Mouse (Mus musculus) fat pad, adult 2 months (tissue): ENCODE measurements around the gene Coq6.
A peak's percentile ranks its signal among the peaks of the same experiment; 100 is the strongest.

Experiments used
- DNase-seq: peaks from one replicate; pipeline ENCODE4 v3.0.0-alpha.2; 2011; ENCODE audit warnings: low read depth, low spot score; ENCODE audit errors: extremely low read depth

Coq6 gene

DNA sequence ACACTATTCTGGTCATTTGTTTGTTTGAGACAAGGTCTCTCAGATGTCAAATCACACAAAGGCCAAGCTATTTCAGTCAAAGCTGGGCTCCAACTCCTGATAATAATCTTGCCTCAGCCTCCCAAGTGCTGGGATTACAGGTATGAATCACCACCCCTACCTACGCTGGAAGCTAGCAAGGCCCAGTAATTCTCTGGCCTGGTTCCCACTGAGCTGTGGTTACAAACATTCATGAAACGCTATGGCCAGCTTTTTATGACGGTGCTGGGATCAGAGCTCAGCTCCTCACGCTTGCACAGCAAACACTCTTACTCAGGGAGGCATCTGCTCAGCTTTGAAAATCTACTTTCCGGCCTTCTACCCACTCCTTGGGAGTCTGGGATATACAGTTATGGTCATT is 32.4 kb downstream of the Coq6 start:
- DNase-seq = peak; percentile 94

DNA sequence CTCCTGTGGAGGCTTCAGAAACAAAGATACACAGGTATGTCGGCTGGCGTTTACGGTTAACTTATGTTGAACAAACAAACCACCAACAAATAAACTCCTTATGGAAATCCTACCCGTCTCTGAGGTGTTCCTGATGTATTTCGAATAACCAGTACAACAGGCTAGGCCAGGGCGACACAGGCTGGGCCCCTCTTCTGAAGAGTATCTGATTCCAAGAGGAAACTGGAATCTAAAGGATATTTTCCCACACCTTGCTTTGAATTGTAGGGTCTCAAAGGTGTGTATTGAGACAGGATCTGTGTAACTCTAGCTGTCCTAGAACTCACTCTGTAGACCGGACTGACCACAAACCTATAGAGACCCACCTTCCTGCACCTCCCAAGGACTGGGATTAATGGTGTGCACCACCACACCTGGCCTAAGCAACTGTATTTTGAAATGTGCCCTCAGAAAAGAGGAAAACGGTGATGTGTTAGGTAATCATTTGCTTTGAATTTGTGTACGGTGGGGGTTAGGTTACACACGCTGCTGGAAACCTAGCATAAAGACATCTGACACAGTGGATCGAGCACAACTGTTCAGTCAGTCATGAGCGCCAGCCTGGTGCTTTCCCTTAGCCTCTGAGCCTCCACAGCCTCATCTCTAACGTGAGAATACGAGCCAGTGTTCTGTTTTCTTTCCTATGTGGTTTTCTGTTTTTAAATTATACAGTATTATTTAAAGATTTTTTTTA is 35.7 kb downstream of the Coq6 start:
- DNase-seq = no peak

DNA sequence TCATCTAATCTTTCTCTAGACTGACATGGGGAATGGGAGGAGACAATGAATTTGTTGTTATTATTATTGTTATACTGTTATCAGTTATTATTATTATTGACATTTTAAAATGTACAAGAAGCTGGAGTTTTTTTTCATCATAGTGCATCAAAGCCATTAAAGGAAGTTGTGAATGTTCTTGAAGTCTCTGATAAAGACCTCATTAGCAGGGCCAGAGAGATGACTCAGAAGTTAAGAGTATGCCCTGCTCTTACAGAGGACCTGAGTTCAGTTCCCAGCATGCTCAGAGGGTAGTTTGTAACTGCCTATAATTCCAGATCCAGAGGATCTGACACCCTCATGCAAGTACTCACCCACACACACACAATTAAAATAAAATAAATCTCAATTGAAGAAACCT is 36.2 kb downstream of the Coq6 start:
- no peak for DNase-seq

DNA sequence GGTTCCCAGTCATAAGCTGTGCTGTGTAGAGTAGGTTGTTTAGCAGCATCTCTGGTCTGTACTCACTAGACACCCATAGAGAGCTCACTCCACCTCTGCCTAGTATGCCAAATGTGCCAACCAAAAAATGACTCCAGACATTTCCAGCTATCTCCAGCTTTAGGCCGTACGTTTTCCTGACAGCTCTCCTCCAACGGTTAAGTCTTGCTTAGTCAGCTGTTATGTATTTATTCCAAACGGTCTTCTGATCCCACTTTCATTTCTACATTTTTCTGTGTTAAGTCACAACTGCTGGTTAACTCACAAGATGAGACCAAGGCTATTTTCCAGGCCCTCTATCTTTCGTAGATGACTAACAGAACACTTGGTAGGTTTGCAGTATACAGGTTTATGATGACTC is 37.2 kb downstream of the Coq6 start:
- no peak for DNase-seq

DNA sequence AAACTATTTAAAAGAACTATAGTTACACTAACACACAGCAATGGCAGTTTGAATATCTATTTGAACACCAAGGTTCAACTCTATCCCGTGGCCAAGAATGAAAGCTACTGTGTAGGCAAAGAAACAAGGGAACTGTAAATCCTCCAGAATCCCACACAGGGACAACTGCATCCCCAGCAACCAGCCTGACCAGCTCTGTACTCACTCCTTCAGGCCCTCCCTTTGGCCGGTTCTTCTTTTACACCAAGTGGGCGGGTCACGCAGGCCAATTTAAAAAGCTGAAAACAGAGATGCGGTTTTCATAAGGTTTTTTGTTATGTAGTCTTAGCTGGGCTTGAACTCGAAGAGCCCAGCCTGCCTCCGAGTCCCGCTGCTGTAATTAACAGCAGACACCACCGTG is 37.7 kb downstream of the Coq6 start:
- DNase-seq = peak; percentile 88

DNA sequence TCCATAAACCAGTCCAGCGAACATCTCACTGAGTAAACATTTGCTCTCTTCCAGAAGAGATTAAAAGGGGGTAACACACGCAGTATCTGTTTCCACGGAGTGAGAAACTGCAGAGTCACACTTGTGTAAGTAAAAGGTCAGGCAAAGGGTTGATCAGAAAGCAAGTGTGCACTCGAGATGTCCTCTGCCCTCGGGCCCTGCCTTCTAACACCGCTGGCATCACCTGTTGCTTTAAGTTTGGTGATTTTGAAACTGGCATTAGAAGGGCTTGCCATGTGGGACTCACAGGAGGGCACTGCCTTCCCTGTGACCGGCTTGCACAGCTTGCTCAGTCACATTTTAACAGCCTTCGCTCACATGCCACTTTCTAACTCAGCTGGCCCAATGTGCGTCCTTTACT is 38.2 kb downstream of the Coq6 start:
- peak; percentile 84 for DNase-seq

DNA sequence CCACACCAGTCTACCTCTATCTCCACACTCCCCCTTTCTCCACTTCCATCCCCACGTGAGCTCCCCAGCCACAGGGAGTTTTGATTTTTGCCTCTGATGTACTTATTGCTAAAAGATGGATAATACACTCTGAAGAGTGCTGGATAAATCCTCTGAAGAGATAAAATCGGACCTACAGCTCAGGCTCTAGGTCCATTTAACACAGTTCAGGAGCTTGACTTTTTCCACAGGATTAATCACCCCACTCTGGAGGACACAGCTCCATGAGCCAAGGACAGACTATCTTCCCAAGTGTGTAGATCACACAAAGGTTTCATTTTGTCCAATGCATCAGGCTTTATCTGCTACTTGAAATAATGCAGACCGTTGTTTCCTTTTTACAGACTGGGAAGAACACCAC is 38.6 kb downstream of the Coq6 start:
- no peak for DNase-seq

DNA sequence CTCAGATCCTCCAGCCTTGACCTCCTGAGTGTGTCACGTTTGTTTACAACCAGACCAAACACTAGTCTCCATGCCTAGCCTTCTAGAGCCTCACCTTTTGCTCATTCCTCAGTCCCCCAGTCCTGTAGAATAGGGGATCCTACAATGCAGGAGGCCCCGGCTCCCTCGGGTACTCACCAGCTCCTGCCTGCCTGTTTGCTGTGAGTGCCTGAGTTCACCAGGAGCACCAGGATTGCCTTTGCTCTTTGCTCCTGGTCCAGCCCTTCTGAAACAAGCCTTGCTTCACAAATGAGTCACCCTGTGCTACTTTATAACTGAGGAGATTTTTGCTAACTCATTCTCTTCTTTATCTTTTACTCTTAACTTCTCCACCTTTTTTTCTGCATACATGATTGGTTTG is 39.2 kb downstream of the Coq6 start:
- DNase-seq = no peak

DNA sequence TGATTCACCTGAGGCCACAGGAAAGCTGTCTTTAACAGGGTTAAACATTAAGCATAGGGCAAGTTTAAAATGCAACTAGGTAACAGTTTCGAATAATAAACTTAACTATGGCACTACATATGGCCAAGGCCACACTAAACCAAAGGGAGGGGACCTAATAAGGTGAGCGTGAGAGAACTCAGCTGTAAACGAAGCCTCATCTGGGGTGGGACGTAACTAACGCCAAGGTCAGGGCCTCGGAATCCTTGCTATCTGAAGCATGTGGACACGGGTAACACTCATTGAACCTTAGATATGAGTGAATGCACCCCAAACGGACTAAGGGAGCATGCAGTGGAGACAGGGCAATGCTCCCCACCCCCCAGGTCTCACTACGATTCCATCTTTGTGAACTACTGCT is 41.5 kb downstream of the Coq6 start:
- no peak for DNase-seq

DNA sequence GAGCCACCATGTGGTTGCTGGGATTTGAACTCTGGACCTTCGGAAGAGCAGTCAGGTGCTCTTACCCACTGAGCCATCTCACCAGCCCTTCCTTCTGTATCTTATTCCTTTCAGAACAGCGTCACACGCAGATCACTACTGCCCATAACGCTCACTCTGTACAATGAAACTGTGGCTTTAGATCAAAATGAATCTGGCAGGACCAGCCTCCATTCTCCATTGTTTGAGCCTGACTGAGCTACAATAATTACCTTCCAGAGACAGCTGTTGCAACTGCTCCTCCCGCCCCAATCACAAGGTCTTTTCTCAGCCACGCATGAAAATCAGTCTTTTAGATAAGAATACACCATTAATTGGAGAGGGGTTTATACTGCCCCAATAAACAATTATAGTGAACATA is 43.1 kb downstream of the Coq6 start:
- DNase-seq = no peak

DNA sequence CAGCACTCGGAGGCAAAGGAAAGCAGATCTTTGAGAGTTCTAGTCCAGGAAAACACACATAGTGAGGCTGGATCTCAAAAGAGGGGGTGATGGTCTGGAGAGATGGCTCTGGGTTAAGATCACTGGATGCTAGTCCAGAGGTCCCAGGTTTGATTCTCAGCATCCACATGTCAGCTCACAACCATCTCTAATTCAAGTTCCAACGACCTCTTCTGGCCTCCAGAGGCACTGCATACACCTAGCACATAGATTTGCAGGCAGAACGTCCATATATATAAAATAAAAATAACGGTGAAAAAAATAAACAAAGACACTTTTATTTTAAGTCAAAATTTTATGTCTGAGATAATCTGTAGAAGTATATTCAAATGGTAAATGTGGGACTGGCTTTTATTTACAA is 45.8 kb downstream of the Coq6 start:
- DNase-seq = no peak

DNA sequence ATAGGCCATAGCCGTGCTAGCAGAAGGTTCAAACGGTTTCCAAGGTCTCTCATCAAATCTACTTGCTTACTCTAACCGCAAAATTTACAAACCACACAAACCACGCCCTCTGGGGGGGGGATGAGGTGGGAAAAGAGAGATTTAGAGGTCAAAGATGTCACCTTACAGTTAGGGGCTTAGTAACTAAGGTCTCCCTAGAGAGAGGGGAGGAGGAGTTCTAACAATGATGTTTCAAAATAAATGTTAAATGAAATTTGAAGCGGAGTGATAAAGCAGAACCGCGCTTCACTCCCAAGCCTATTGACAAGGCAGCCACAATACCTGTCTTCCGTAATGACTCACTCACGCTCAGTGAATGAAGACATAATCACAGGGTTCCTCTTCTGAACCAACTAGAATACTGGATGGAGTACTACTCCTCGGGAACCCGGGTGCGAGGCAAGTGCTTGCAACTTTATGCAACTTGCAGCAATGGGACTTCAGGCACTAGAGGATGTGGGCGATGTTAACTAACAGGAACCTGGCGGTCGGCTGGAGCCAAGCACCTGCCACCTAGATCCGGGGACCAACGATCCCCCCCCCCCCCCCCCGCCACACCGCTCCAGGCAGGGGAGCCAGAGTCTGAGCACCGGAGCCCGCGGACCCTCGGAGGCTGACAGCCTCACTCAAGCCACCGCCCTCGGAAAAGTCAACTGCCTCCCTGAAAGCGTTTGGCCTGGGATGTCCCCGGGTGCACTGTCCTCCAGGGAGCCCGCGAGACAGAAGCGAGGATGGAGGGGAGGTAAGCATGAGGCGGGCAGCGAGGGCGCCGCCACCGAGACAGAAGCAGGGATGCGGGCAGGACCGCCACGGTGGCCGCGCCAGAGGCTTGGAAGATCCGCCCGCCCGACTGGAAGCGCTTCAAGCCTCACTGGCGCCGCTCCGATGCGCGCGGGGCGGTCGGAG is 46.7 kb downstream of the Coq6 start:
- no peak for DNase-seq

DNA sequence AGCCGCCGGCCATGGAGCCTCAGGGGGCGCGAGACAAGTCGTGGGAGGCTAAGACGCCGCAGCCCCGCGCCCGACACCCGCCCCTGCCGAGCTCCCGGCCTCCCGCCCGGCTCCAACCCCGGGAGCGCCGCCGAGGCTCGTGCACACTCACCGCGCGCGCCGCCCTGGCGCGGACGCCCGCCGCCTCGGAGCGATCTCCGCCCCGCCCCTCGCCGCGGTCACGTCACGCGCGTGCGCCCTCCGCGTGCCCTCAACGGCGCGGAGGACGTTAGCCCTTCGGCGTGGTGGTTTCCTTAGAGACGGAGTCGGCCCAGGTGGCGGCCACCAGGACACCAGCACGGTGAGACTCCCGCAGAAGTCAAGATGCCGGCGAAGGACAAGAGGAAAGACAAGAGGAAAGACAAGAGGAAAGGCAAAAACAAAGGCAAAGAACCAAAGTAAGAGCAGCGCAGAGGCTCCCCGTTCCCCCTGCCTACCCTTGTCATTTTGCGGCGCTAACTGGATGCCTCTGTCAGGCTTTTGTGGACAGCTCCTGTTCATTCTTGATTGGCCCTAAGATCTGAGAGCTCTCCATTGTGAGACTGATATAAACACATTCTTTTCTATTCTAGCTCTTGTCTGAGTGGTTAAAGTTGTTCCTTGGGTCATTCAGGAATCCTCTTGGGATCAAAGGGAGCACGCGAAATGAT is 47.5 kb downstream of the Coq6 start, which contains the start of the genes Entpd5 and Bbof1:
Gene Entpd5 (minus strand): TSS at position 211 of the 689 bp plus-strand sequence.
Gene Bbof1 (plus strand): TSS at position 253 of the 689 bp plus-strand sequence.
- no peak for DNase-seq

DNA sequence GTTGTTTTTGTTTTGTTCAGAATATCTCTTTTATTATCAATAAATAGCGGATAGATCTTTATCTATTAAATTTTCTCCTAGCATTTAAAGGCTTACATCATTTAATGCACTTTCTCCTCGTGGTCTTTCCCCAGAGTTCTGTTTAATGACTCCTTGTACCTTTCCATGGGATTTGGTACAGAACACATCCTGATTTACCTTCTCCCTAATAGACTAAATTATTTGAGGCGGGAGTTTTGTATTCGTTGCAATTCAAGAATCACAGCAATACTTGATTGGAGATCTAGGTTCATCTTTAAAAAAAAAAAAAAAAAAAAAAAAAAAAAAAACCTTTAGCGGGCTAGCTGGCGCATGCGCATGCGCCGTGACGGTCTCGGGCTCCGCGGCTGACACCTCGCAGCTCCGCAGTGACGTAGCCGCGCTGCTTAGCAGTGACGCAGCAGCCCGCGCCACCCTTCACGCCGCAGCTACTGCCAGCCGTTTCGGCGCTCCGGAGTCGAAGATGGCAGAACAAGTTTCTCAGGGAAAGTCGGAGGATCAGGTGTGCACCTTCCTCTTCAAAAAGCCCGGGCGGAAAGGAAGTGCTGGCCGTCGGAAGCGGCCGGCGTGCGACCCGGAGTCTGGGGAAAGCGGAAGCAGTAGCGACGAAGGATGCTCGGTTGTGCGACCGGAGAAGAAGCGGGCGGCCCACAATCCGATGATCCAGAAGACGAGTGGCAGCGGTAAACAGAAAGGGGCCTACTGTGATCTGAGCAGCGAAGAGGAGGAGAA is 55.6 kb downstream of the Coq6 start, which contains the start of gene Rnf113a2:
Gene Rnf113a2 (plus strand): TSS at position 363 of the 771 bp plus-strand sequence.
- DNase-seq = no peak

DNA sequence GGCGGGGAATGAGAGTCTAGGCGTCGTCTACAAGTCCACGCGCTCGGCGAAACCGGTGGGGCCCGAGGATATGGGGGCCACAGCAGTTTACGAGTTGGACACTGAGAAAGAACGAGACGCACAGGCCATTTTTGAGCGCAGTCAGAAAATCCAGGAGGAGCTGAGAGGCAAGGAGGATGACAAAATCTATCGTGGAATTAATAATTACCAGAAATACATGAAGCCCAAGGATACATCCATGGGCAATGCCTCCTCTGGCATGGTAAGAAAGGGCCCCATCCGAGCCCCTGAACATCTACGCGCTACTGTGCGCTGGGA is 56.1 kb downstream of the Coq6 start:
- DNase-seq = no peak
